Mouse (Mus musculus) embryonic facial prominence, embryonic 12.5 days (tissue): ENCODE measurements around the gene Pla2g1b. TPM values are rescaled to one million over a fixed set of nuclear protein-coding genes. Genes with fewer than 3 reads are reported as not detected.
"Not testable (repeated sequence)": the region's sequence is repeated elsewhere in the genome, so short reads cannot be mapped to it uniquely, and the experiment has no call there.

ENCODE experiments used
- ATAC-seq: fragments of 200-750 bp; cut with Nextera tagmentation; 2 replicates; pipeline ENCODE4 v1.8.0; 2017; ENCODE audit not compliant: insufficient number of reproducible peaks, insufficient read depth, low FRiP score, low TSS enrichment
- H3K27ac ChIP-seq: fragments of 300-500 bp; sonication (generic); 2 replicates; pipeline ENCODE4 v1.5.1; 2016; ENCODE audit warnings: mild to moderate bottlenecking
- H3K27me3 ChIP-seq: fragments of 300-500 bp; sonication (generic); 2 replicates; pipeline ENCODE4 v1.6.1; 2016; ENCODE audit warnings: mild to moderate bottlenecking, moderate library complexity
- H3K36me3 ChIP-seq: fragments of 300-500 bp; sonication (generic); 2 replicates; pipeline ENCODE4 v1.6.1; 2016; ENCODE audit warnings: mild to moderate bottlenecking
- H3K4me1 ChIP-seq: fragments of 300-500 bp; sonication (generic); 2 replicates; pipeline ENCODE4 v1.6.1; 2016
- H3K4me2 ChIP-seq: fragments of 300-500 bp; sonication (generic); replicated peaks from 2 replicates; pipeline ENCODE4 v1.6.1; 2016; ENCODE audit warnings: mild to moderate bottlenecking, moderate library complexity
- H3K4me3 ChIP-seq: fragments of 300-500 bp; sonication (generic); 2 replicates; pipeline ENCODE4 v1.5.1; 2016; ENCODE audit warnings: mild to moderate bottlenecking
- H3K9ac ChIP-seq: fragments of 300-500 bp; sonication (generic); 2 replicates; pipeline ENCODE4 v1.6.1; 2016; ENCODE audit warnings: mild to moderate bottlenecking, moderate library complexity
- H3K9me3 ChIP-seq: fragments of 300-500 bp; sonication (generic); 2 replicates; pipeline ENCODE4 v1.6.1; 2016; ENCODE audit warnings: mild to moderate bottlenecking, moderate library complexity
- WGBS: fragments of 180-500 bp; shearing (Covaris S2); methylation state at CpG from one replicate; pipeline ENCODE4 v1.1.7; 2016; 5-methylcytosine and 5-hydroxymethylcytosine counted together
- polyA plus RNA-seq: library from polyadenylated mRNA; unstranded; fragments of >200 nt; fragmentation: Nextera tagmentation; extraction: Ambion mirVana; gene quantifications from 2 replicates; pipeline ENCODE4 v1.2.1, GENCODE M21; 2016

The Pla2g1b gene
- polyA plus RNA-seq, 1 experiment from 2014 or later, result not detected

DNA sequence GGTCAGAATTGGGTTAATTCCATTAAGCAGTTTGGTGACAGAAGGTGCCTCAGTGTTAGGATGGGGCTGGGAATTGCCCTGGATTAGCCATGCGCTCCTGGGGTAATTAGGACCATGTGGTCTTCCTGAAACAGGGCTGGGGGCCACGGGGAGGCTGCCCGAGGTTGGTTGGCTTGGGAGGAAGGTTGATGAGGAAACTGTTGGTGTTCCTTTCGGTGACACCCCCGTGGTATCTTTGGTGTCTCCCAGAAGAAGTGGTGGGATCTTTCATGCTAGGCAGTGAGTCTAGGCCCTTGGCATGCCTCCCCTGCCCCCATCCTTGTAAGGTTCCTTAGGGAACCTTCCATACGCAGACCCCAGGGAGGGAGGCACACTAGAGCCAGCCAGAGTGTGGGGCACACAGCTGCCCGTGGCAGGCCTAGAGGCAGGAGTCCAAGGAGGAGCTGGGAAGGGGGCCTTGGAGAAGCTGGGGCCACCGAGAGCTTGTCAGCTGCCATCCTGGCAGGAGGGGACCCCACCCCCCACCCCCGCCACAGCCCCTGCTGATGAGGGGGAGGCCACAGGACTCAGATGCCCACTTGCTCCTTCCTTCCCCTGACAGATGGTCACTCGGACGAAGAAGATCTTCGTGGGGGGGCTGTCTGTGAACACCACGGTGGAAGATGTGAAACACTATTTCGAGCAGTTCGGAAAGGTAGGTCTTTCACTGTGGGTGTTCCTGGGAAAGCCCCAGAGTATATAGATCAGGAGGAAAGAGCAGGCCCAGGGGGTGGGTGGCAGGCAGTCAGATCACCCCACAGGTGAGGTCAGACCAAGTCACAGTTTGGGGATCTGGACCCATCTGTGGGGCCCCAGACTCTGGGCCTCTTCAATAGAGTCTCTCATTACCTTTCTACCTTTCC lies 31.0 kb upstream of the Pla2g1b start:
- H3K9me3 ChIP-seq, result no peaks in the 10 kb centered on the region
- H3K36me3 ChIP-seq, result peaks cover 33% of the 10 kb centered on the region
- peak overlapping the region; percentile 58; the same call in 1 of the 2 replicates for H3K9ac ChIP-seq
- WGBS, result 20% methylated on average over 15 of the region's 15 CpGs
- no peak for ATAC-seq
- peak overlapping the region; percentile 99 for H3K27ac ChIP-seq
- H3K4me3 ChIP-seq, result peak overlapping the region; percentile 31; the same call in 1 of the 2 replicates
- H3K4me2 ChIP-seq, result peak overlapping the region; percentile 80
- peaks cover 80% of the 10 kb centered on the region for H3K4me1 ChIP-seq
- no peaks in the 10 kb centered on the region for H3K27me3 ChIP-seq

DNA sequence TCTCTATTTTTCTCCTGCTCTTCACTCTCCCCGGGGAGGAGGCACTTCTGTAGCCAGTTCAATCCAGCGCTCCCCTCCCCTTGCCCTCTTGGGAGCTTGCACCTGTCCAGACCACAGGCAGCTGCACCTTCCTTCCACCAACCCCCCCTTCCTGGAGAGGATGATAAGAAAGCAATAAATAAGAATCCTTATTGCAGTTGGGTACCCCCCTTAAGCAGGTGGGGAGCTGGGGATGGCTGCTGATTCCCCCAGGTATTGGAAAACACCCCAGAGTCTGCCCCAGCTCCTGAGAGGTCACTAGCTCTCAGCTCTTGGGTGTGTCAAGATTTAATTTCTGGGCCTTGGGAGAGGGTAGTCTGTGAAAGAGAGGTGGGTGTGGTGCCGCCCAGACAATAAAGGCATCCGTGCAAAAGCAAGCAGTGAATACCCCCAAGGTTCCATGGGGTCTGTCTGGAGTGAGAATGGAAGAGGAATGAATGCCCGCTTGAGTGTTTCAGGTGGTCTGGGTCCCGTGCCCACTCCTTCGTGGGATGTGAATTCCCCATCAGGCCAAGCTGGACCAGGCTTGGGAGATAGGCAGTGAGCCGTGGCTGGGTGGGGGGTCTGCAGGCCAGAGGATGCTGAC lies 30.2 kb upstream of the Pla2g1b start:
- ATAC-seq, result no peak
- whole genome bisulfite sequencing, result 9% methylated on average over 8 of the region's 8 CpGs
- Histone ChIP-seq H3K27ac (peak overlapping the region; percentile 99), H3K9ac (peak overlapping the region; percentile 58), H3K4me3 (peak overlapping the region; percentile 31), H3K9me3 (no peaks in the 10 kb centered on the region), H3K4me2 (peak overlapping the region; percentile 80), H3K27me3 (no peaks in the 10 kb centered on the region), H3K36me3 (peaks cover 38% of the 10 kb centered on the region), H3K4me1 (peaks cover 80% of the 10 kb centered on the region)

DNA sequence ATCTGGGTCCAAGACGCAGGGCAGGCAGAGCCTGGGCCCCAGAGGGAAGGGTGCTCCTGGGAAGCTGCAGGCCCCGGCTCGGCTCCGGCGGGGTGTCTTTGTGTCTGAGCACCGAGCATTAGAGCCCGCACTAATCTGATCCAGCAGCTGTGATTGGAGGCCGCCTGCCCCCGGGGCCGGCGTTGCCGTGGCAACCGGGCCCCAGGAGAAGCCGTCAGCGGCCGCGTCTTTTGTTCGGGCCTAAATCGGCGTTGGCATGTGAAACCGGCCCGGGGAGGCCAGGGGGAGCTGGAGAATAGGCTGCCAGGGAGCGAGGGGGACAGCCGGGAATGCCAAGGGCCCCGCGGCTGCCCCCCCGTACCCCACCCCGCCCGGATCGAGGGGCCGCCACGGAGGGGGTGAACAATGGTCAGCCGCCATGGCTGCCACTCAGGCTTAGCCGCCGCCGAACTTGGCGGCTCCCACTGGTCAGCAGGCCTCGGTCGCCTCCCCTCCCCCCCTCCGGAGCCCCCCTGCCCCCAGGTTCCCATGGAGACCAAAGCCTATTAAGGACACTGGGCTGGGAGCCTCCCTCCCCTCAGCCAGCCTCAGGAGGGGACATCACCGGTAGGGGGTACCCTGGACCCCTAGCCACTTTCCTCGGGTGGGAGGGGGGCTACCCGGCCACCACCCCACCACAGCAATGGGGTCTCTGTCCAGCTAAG lies 29.5 kb upstream of the Pla2g1b start:
- Histone ChIP-seq H3K4me1 (peaks cover 79% of the 10 kb centered on the region), H3K27ac (peak overlapping the region; percentile 99), H3K36me3 (peaks cover 42% of the 10 kb centered on the region), H3K4me3 (peak overlapping the region; percentile 31), H3K9ac (peak overlapping the region; percentile 58), H3K9me3 (no peaks in the 10 kb centered on the region), H3K27me3 (no peaks in the 10 kb centered on the region), H3K4me2 (peak overlapping the region; percentile 80)
- under 1% methylated on average over 35 of the region's 43 CpGs for WGBS
- ATAC-seq, result peak; percentile 88

DNA sequence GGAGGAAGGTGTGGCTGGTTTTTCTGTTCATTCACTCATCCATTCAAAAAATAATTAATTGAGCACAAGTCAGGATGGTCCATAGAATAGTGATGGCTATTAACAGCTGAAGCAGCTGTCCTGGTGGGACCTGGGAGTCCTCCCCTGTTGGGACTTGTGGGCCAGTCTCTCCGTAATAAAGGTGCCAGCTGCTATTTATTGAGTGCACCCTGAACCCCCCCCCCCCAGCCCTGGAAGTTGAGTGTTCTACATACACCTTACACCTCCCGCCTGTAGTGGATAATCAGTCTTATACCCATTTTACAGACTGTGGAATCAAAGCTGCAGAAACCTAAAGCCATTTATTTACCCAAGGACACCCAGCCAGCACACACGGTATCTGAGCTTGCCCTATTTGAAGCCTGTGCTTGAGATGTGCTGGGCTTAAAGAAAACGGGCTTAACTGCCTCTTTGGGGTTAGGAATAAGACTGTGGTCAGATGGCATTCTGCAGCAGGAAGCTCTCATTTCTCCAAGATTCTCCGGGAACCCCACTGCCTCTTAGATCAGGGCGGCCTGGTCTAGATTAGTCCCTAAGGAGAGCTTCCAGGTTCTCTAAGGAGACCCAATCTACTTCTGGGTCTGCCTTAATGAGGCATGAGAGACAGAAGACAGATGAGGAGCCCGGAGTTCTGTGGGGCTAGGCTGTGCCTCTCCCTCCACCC lies 28.7 kb upstream of the Pla2g1b start:
- Histone ChIP-seq H3K36me3 (peaks cover 46% of the 10 kb centered on the region), H3K4me3 (peak overlapping the region; percentile 31), H3K9me3 (no peaks in the 10 kb centered on the region), H3K4me2 (peak overlapping the region; percentile 80), H3K9ac (peak overlapping the region; percentile 58), H3K4me1 (peaks cover 71% of the 10 kb centered on the region), H3K27me3 (no peaks in the 10 kb centered on the region), H3K27ac (peak overlapping the region; percentile 99)
- 21% methylated on average over 7 of the region's 7 CpGs for whole genome bisulfite sequencing
- ATAC-seq, result 0 out of 2 replicates have a peak, but pooled peaks have one; percentile 0

DNA sequence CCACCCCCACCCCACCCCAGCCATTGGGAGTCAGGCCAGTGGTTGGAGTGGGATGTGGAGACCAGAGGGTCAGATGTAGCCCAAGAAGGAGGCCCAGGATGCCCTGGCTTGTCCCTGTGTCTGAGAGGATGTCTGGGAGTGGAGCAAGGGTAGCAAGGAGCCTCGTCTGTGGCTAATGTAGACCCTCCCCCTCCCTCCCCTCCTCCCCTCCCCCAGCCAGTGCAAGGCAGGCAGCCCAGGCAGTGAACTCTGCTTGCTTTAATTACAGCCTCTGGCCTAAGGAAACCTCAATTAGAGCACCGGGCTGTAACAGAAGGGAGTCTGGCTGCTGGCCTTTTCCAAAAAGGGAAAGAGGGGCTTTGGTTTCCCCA lies 28.1 kb upstream of the Pla2g1b start:
- WGBS, result 4% methylated on average over 2 of the region's 2 CpGs
- H3K4me1 ChIP-seq, result peaks cover 66% of the 10 kb centered on the region

DNA sequence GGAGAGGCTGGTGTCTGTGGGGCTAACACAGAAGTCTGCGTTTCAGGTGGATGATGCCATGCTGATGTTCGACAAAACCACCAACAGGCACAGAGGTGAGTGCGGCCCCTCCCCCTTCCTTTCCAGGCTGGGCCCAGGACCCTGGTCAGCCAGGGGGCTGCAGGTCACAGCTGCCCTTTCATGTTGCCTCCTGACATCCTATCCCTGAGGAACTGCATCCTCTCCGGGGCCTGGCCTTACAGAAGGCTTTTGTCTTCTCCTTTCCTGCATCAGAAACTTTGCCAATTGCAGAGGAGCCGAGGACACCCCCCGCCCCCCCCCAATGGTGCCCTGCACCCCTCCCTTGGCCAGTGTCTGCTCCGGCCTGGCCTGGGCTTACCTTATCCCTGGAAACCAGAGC lies 27.4 kb upstream of the Pla2g1b start:
- Histone ChIP-seq H3K4me1 (peaks cover 58% of the 10 kb centered on the region), H3K4me2 (peak overlapping the region; percentile 33; the same call in 1 of the 2 replicates), H3K36me3 (peaks cover 48% of the 10 kb centered on the region), H3K27ac (peak overlapping the region; percentile 99), H3K9me3 (no peaks in the 10 kb centered on the region), H3K4me3 (no peak overlapping the region), H3K27me3 (no peaks in the 10 kb centered on the region), H3K9ac (0 out of 2 replicates have a peak overlapping the region, but pooled peaks have one; percentile 2)
- 2% methylated on average over 7 of the region's 7 CpGs for WGBS
- ATAC-seq, result no peak

More for the DNA sequence above, 28.1 kb upstream of the Pla2g1b start:
- Histone ChIP-seq H3K4me2 (peak overlapping the region; percentile 33), H3K9ac (peak overlapping the region; percentile 37), H3K27ac (peak overlapping the region; percentile 99), H3K9me3 (no peaks in the 10 kb centered on the region), H3K36me3 (peaks cover 46% of the 10 kb centered on the region), H3K27me3 (no peaks in the 10 kb centered on the region), H3K4me3 (peak overlapping the region; percentile 31; the same call in 1 of the 2 replicates)
- peak; percentile 11; the same call in 1 of the 2 replicates for ATAC-seq

DNA sequence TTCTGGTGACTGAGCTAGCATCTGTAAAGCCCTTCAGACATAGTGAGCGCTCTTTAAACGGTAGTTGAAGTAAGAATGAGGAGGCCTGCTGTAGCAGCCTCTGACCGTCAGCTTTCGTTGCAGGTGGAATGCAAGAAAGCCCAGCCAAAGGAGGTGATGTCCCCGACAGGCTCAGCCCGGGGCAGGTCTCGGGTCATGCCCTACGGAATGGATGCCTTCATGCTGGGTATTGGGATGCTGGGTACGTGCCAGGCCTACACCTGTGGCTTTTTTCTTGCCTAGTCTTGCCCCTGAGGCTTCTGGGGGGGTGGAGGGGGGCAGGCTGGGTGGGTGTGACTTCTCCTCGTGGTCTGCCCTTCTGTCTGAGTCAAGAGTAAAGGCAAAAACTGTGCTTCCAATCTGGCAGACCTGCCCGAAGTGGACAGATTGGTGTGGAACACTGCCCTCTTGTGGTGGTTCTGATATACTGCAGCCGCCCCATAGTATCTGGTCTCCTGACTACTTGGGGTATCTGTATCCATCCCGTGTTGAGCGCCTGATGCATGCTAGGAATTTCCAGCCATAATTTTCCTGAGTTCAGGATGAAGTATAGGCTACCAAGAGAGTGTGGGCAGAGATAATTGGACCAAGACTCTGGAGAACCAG lies 24.7 kb upstream of the Pla2g1b start:
- Histone ChIP-seq H3K27me3 (no peaks in the 10 kb centered on the region), H3K4me3 (no peak overlapping the region), H3K9me3 (no peaks in the 10 kb centered on the region), H3K4me1 (peaks cover 32% of the 10 kb centered on the region), H3K27ac (no peak overlapping the region), H3K9ac (no peak overlapping the region), H3K4me2 (no peak overlapping the region), H3K36me3 (peaks cover 73% of the 10 kb centered on the region)
- no peak for ATAC-seq
- WGBS, result 32% methylated on average over 14 of the region's 14 CpGs

DNA sequence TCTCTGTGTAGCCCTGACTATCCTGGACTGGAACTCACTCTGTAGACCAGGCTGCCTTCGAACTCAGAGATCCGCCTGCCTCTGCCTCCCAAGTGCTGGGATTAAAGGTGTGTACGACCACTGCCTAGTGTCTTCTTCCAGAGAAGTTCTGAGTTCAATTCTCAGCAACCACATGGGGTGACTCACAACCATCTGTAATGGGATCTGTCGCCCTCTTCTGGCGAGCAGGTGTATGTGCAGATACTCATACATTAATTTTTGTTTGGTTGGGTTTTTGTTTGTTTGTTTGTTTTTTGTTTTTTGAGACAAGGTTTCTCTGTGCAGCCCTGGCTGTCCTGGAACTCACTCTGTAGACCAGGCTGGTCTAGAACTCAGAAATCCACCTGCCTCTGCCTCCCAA lies 23.4 kb upstream of the Pla2g1b start:
- H3K4me2 ChIP-seq, ATAC-seq: not testable (repeated sequence)
- WGBS, result 72% methylated on average over 5 of the region's 5 CpGs

DNA sequence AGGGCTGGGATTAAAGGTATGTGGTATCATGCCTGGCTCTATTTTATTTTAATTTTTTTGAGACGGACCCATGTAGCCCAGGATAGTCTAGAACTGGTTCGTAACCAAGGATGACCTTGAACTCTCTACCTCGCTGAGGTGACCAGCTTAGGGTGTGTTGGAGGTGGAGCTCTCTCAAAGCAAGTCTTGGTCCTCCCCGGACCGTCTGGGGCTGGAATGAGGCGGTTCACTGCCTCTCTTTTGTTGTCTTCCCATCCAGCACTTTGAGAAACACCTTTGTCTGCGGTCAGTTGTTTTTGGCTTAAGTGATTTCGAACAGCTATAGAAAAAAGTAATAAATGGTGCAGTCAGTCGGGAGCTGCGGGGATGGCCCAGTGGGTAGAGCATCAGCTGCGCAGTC lies 21.9 kb upstream of the Pla2g1b start:
- H3K4me2 ChIP-seq, result no peak overlapping the region
- no peak overlapping the region for H3K4me3 ChIP-seq
- ATAC-seq, result no peak
- peaks cover 5% of the 10 kb centered on the region; the same call in 1 of the 2 replicates for H3K4me1 ChIP-seq
- H3K36me3 ChIP-seq, result peaks cover 85% of the 10 kb centered on the region
- H3K9me3 ChIP-seq, result no peaks in the 10 kb centered on the region
- H3K27me3 ChIP-seq, result no peaks in the 10 kb centered on the region
- H3K27ac ChIP-seq, result no peak overlapping the region
- WGBS, result 92% methylated on average over 11 of the region's 11 CpGs
- no peak overlapping the region for H3K9ac ChIP-seq

More for the DNA sequence above, 23.4 kb upstream of the Pla2g1b start:
- H3K27me3 ChIP-seq, H3K4me3 ChIP-seq, H3K9me3 ChIP-seq, H3K9ac ChIP-seq, H3K27ac ChIP-seq: not testable (repeated sequence)
- peaks cover 19% of the 10 kb centered on the region for H3K4me1 ChIP-seq
- peaks cover 85% of the 10 kb centered on the region for H3K36me3 ChIP-seq

DNA sequence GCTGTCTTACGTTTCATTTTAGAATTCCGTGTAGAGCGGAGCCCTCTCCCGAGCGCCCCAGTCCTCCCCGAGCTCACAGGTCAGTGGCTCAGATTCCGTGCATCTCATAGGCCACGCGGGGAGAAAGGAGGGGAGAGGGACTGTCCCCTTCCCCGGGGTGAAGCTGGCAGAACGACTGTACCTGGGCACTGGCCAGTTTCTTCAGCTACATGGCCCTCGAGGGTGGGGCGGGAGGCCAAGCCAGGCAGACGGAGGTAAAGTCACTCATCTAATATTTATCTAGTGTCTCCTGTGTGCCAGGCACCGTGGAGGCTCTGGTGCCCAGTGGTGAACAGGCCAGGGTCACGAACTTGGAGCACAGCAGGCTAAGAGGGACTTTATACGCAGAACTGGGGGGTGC lies 19.0 kb upstream of the Pla2g1b start:
- H3K9ac ChIP-seq, result no peak overlapping the region
- no peak overlapping the region for H3K4me2 ChIP-seq
- 85% methylated on average over 17 of the region's 17 CpGs for WGBS
- no peak for ATAC-seq
- H3K27ac ChIP-seq, result no peak overlapping the region
- H3K36me3 ChIP-seq, result peaks cover 95% of the 10 kb centered on the region
- no peak overlapping the region for H3K4me3 ChIP-seq
- H3K4me1 ChIP-seq, result no peaks in the 10 kb centered on the region
- H3K27me3 ChIP-seq, result no peaks in the 10 kb centered on the region
- H3K9me3 ChIP-seq, result no peaks in the 10 kb centered on the region
